Mouse (Mus musculus) CH12.LX (cell line): ENCODE results near the gene Pkp3. TPM values are rescaled to one million over a fixed set of nuclear protein-coding genes. Genes with fewer than 3 reads are reported as not detected.

Experiments
- DNase-seq: peaks from one replicate; pipeline ENCODE4 v3.0.0-alpha.2; 2013; ENCODE audit errors: extremely low read depth
- H3K27ac ChIP-seq: 2 replicates; pipeline ENCODE4 v1.5.1; 2012; ENCODE audit warnings: low read depth, mild to moderate bottlenecking, control low read depth, moderate library complexity; ENCODE audit not compliant: insufficient read depth
- H3K27me3 ChIP-seq: replicated peaks from 2 replicates; pipeline ENCODE3; 2012; ENCODE audit warnings: inconsistent platforms
- H3K36me3 ChIP-seq, 2 experiments: replicated peaks in 1 of 2; 2 replicates each; pipeline versions ENCODE3 to v1.6.1; 2012; ENCODE audit warnings: inconsistent platforms in 1 of 2, low read length in 1 of 2, mild to moderate bottlenecking in 1 of 2, mixed read lengths in 1 of 2, moderate library complexity in 1 of 2; ENCODE audit not compliant: control insufficient read depth in 1 of 2, insufficient read depth in 1 of 2
- H3K4me1 ChIP-seq, 2 experiments: 2 replicates each; pipeline ENCODE4 v1.6.1; 2012; ENCODE audit warnings: inconsistent platforms in 1 of 2, moderate library complexity in 1 of 2; ENCODE audit not compliant: insufficient read depth in 2 of 2, control insufficient read depth in 1 of 2
- H3K4me2 ChIP-seq: 2 replicates; pipeline ENCODE4 v1.6.1; 2012; ENCODE audit warnings: low read depth, mild to moderate bottlenecking, control low read depth; ENCODE audit not compliant: poor library complexity, insufficient read depth, severe bottlenecking
- H3K4me3 ChIP-seq, 3 experiments: fragments of 150-350 bp in 1 of 3; sonication (generic) in 1 of 3; replicated peaks in 1 of 3; 2 replicates each; pipeline versions ENCODE3 to v1.5.1; 2011 to 2012; ENCODE audit warnings: low read depth in 2 of 3, low read length in 2 of 3, mild to moderate bottlenecking in 2 of 3, moderate library complexity in 2 of 3, control low read depth in 1 of 3, improper control_type of control experiment in 1 of 3, inconsistent platforms in 1 of 3, mixed read lengths in 1 of 3; ENCODE audit not compliant: poor library complexity in 1 of 3
- H3K79me2 ChIP-seq: replicated peaks from 2 replicates; pipeline ENCODE4 v1.6.1; 2012; ENCODE audit warnings: mild to moderate bottlenecking, moderate library complexity; ENCODE audit not compliant: control insufficient read depth, poor library complexity, insufficient read depth, severe bottlenecking; ENCODE audit errors: extremely low read depth
- H3K9ac ChIP-seq: 2 replicates; pipeline ENCODE4 v1.6.1; 2012; ENCODE audit warnings: low read depth, mild to moderate bottlenecking, control low read depth, moderate library complexity; ENCODE audit not compliant: insufficient read depth
- H3K9me3 ChIP-seq: replicated peaks from 2 replicates; pipeline ENCODE3; 2012; ENCODE audit warnings: low read length, inconsistent platforms, mixed read lengths
- BHLHE40 ChIP-seq: IDR thresholded peaks from 2 replicates; pipeline ENCODE4 v1.6.1; 2011; ENCODE audit warnings: mild to moderate bottlenecking, low read depth, low read length, improper control_type of control experiment
- CHD1 ChIP-seq: IDR thresholded peaks from 2 replicates; pipeline ENCODE4 v1.6.1; 2012; ENCODE audit warnings: low read depth, low read length, improper control_type of control experiment, inconsistent platforms
- CHD2 ChIP-seq: IDR thresholded peaks from 2 replicates; pipeline ENCODE4 v1.6.1; 2011; ENCODE audit warnings: low read length, improper control_type of control experiment
- CTCF ChIP-seq, 2 experiments: IDR thresholded peaks in 1 of 2; conservative IDR thresholded peaks in 1 of 2; 2 replicates each; pipeline ENCODE4 v1.5.1; 2011 to 2012; ENCODE audit warnings: low read depth in 2 of 2, low read length in 2 of 2, improper control_type of control experiment in 1 of 2, inconsistent platforms in 1 of 2, mild to moderate bottlenecking in 1 of 2, moderate library complexity in 1 of 2
- E2F4 ChIP-seq: IDR thresholded peaks from 2 replicates; pipeline ENCODE4 v1.6.1; 2011; ENCODE audit warnings: low read depth, low read length, improper control_type of control experiment; ENCODE audit not compliant: insufficient replicate concordance
- ELF1 ChIP-seq: IDR thresholded peaks from 2 replicates; pipeline ENCODE4 v1.6.1; 2014; ENCODE audit warnings: low read depth, mild to moderate bottlenecking, inconsistent platforms, low read length, improper control_type of control experiment
- EP300 ChIP-seq: IDR thresholded peaks from 2 replicates; pipeline ENCODE4 v1.6.1; 2011; ENCODE audit warnings: low read length, improper control_type of control experiment
- ETS1 ChIP-seq: conservative IDR thresholded peaks from 2 replicates; pipeline ENCODE4 v1.6.1; 2012; ENCODE audit warnings: low read depth, mild to moderate bottlenecking, inconsistent platforms, low read length, improper control_type of control experiment, moderate library complexity
- GABPA ChIP-seq: IDR thresholded peaks from 2 replicates; pipeline ENCODE4 v1.6.1; 2012; ENCODE audit warnings: low read depth, low read length, improper control_type of control experiment, inconsistent platforms; ENCODE audit not compliant: insufficient replicate concordance
- HCFC1 ChIP-seq: IDR thresholded peaks from 2 replicates; pipeline ENCODE4 v1.6.1; 2012; ENCODE audit warnings: low read depth, mild to moderate bottlenecking, inconsistent platforms, low read length, improper control_type of control experiment
- IRF4 ChIP-seq: IDR thresholded peaks from 2 replicates; pipeline ENCODE4 v1.6.1; 2014; ENCODE audit warnings: low read depth, mild to moderate bottlenecking, inconsistent platforms, low read length, improper control_type of control experiment
- JUN ChIP-seq: IDR thresholded peaks from 2 replicates; pipeline ENCODE4 v1.6.1; 2011; ENCODE audit warnings: low read depth, mild to moderate bottlenecking, low read length, improper control_type of control experiment, moderate library complexity; ENCODE audit not compliant: insufficient read depth
- JUND ChIP-seq: conservative IDR thresholded peaks from 2 replicates; pipeline ENCODE4 v1.6.1; 2011; ENCODE audit warnings: low read depth, low read length, improper control_type of control experiment
- KAT2A ChIP-seq: IDR thresholded peaks from 2 replicates; pipeline ENCODE4 v1.6.1; 2012; ENCODE audit warnings: low read length, improper control_type of control experiment, inconsistent platforms; ENCODE audit not compliant: insufficient replicate concordance
- MAFK ChIP-seq: IDR thresholded peaks from 2 replicates; pipeline ENCODE4 v1.6.1; 2011; ENCODE audit warnings: low read length, improper control_type of control experiment; ENCODE audit not compliant: insufficient replicate concordance
- MAX ChIP-seq: IDR thresholded peaks from 2 replicates; pipeline ENCODE4 v1.6.1; 2011; ENCODE audit warnings: low read length, improper control_type of control experiment
- MAZ ChIP-seq: IDR thresholded peaks from 2 replicates; pipeline ENCODE4 v1.6.1; 2012; ENCODE audit warnings: low read depth, mild to moderate bottlenecking, inconsistent platforms, low read length, improper control_type of control experiment, moderate library complexity
- MEF2A ChIP-seq: IDR thresholded peaks from 2 replicates; pipeline ENCODE4 v1.6.1; 2014; ENCODE audit warnings: low read depth, mild to moderate bottlenecking, inconsistent platforms, low read length, improper control_type of control experiment, borderline replicate concordance
- MXI1 ChIP-seq: IDR thresholded peaks from 2 replicates; pipeline ENCODE4 v1.6.1; 2011; ENCODE audit warnings: mild to moderate bottlenecking, low read depth, low read length, improper control_type of control experiment
- MYC ChIP-seq: IDR thresholded peaks from 2 replicates; pipeline ENCODE4 v1.6.1; 2011; ENCODE audit warnings: low read depth, mild to moderate bottlenecking, improper control_type of control experiment, low read length
- NELFE ChIP-seq: IDR thresholded peaks from 2 replicates; pipeline ENCODE4 v1.6.1; 2011; ENCODE audit warnings: low read depth, low read length, improper control_type of control experiment
- NRF1 ChIP-seq: IDR thresholded peaks from 2 replicates; pipeline ENCODE4 v1.6.1; 2014; ENCODE audit warnings: low read depth, mild to moderate bottlenecking, inconsistent platforms, low read length, improper control_type of control experiment, moderate library complexity
- PAX5 ChIP-seq: IDR thresholded peaks from 2 replicates; pipeline ENCODE4 v1.6.1; 2012; ENCODE audit warnings: low read length, inconsistent platforms, mixed read lengths
- POLR2A ChIP-seq: IDR thresholded peaks from 2 replicates; pipeline ENCODE4 v1.6.1; 2011; ENCODE audit warnings: low read depth, mild to moderate bottlenecking, improper control_type of control experiment, low read length
- POLR2AphosphoS2 ChIP-seq: IDR thresholded peaks from 2 replicates; pipeline ENCODE4 v1.6.1; 2011; ENCODE audit warnings: low read depth, low read length, improper control_type of control experiment
- RAD21 ChIP-seq: IDR thresholded peaks from 2 replicates; pipeline ENCODE4 v1.6.1; 2011; ENCODE audit warnings: low read depth, mild to moderate bottlenecking, low read length, improper control_type of control experiment, moderate library complexity
- RCOR1 ChIP-seq: conservative IDR thresholded peaks from 2 replicates; pipeline ENCODE4 v1.6.1; 2012; ENCODE audit warnings: low read depth, mild to moderate bottlenecking, inconsistent platforms, low read length, improper control_type of control experiment
- SIN3A ChIP-seq: IDR thresholded peaks from 2 replicates; pipeline ENCODE4 v1.6.1; 2012; ENCODE audit warnings: low read length, improper control_type of control experiment, inconsistent platforms
- SMC3 ChIP-seq: IDR thresholded peaks from 2 replicates; pipeline ENCODE4 v1.6.1; 2011; ENCODE audit warnings: low read depth, low read length, improper control_type of control experiment
- TBP ChIP-seq: conservative IDR thresholded peaks from 2 replicates; pipeline ENCODE4 v1.6.1; 2011; ENCODE audit warnings: low read depth, low read length, improper control_type of control experiment
- TCF12 ChIP-seq: IDR thresholded peaks from 2 replicates; pipeline ENCODE4 v1.6.1; 2014; ENCODE audit warnings: low read depth, mild to moderate bottlenecking, inconsistent platforms, low read length, improper control_type of control experiment
- UBTF ChIP-seq: IDR thresholded peaks from 2 replicates; pipeline ENCODE4 v1.6.1; 2012; ENCODE audit warnings: low read depth, mild to moderate bottlenecking, inconsistent platforms, low read length, improper control_type of control experiment, moderate library complexity
- USF1 ChIP-seq: IDR thresholded peaks from 2 replicates; pipeline ENCODE4 v1.6.1; 2014; ENCODE audit warnings: low read depth, mild to moderate bottlenecking, inconsistent platforms, low read length, improper control_type of control experiment
- USF2 ChIP-seq: conservative IDR thresholded peaks from 2 replicates; pipeline ENCODE4 v1.6.1; 2011; ENCODE audit warnings: low read depth, low read length, improper control_type of control experiment
- ZC3H11A ChIP-seq: IDR thresholded peaks from 2 replicates; pipeline ENCODE4 v1.6.1; 2012; ENCODE audit warnings: low read depth, mild to moderate bottlenecking, inconsistent platforms, low read length, improper control_type of control experiment
- ZKSCAN1 ChIP-seq: IDR thresholded peaks from 2 replicates; pipeline ENCODE4 v1.6.1; 2012; ENCODE audit warnings: low read depth, inconsistent platforms, low read length, improper control_type of control experiment, borderline replicate concordance
- ZMIZ1 ChIP-seq: IDR thresholded peaks from 2 replicates; pipeline ENCODE4 v1.6.1; 2012; ENCODE audit warnings: low read depth, mild to moderate bottlenecking, inconsistent platforms, low read length, improper control_type of control experiment
- ZNF384 ChIP-seq: IDR thresholded peaks from 2 replicates; pipeline ENCODE4 v1.6.1; 2012; ENCODE audit warnings: low read depth, low read length, improper control_type of control experiment, inconsistent platforms
- dilution Hi-C: fragments of 300-500 bp; cut with MboI; formaldehyde crosslinking; loops from 2 replicates; pipeline ENCODE4 v1.14.3; 2020; ENCODE audit warnings: low sequenced_read_pairs; ENCODE audit not compliant: extremely low pct_unique_long_range_greater_than_20kb, extremely low pct_ligation_motif_present
- in situ Hi-C: fragments of 300-500 bp; cut with MboI; formaldehyde crosslinking; loops from 3 replicates; pipeline ENCODE4 v1.14.3; 2019; ENCODE audit warnings: low sequenced_read_pairs, low pct_ligation_motif_present, low pct_unique_long_range_greater_than_20kb, mixed read lengths
- polyA plus RNA-seq: library from polyadenylated mRNA; unstranded; fragments of >175 nt; gene quantifications from 2 replicates; pipeline ENCODE4 v1.2.1, GENCODE M21; 2012; ENCODE audit warnings: low read depth; ENCODE audit not compliant: insufficient read length
- total RNA-seq, 2 experiments: library from RNA; depleted of rRNA; stranded (reverse); fragments of 300-350 nt in 1 of 2; fragments of >200 nt in 1 of 2; gene quantifications; 2 replicates each; pipeline ENCODE4 v1.2.3; 2012 to 2014

The Pkp3 gene
- total and polyA plus RNA-seq, 3 experiments = 25.3 to 63.1 (median 37.8) TPM

DNA sequence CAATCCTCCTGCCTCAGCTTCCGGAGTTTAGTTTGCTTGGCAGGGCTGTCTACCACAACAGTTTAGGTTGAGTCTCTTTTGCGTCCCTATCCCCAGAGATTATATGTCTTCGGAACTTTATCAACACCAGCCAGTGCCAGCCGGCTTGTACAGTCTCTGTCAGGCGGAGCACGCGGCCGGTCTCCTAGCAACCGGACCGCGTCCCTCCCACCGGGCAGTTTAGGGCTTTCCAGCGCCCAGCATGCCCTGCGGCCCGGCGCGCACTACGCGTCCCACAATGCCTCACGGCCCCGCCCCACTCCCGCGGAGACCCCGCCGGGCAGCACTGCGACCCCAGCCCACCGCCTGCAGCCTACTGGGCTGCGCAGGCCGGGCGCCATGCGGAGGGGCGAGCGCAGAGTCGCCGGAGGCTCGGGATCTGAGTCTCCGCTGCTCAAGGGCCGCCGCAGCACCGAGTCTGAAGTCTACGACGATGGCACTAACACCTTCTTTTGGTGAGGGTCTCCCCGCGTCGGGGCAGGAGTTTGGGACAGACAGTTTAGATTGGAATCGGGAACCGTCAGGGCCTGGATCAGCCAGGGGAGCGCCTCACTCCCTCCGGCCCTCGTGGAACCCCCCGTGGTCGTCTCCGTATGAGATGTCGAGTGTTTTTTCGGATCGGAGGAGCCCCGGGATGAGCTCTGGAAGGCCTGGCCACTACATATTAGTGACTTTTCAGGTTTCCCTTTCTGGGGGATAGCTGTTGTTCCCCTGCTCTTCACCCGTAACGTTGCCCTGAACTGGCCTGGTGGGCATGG, 53.2 kb downstream of the Pkp3 start:
- Histone ChIP-seq H3K4me2 (peak overlapping the region; percentile 82), H3K27me3 (peaks cover 2% of the 10 kb centered on the region), H3K9me3 (no peaks in the 10 kb centered on the region), H3K4me1 (peaks cover 3 to 29% of the 10 kb centered on the region in 2 experiments; a peak in 2 of 4 replicates), H3K36me3 (peaks cover 13 to 22% of the 10 kb centered on the region in 2 experiments), H3K4me3 (peak overlapping the region; percentile 72 to 95 (median 92)), H3K9ac (peak overlapping the region; percentile 94), H3K79me2 (0 out of 2 replicates have a peak, but pooled peaks cover 3% of the 10 kb centered on the region), H3K27ac (no peak overlapping the region)
- in situ Hi-C loops = loop anchor here (5.0 kb wide), 2 partner anchors 34 to 36 kb away; no protein-coding TSS in a partner anchor
- dilution Hi-C loops = no loop called here
- DNase-seq = peak; percentile 85
- no peak for TF ChIP-seq ETS1
- no peak for TF ChIP-seq TBP
- peak; percentile 73 for TF ChIP-seq POLR2A
- TF ChIP-seq ZMIZ1 = no peak
- no peak for TF ChIP-seq JUN
- TF ChIP-seq UBTF = no peak
- peak; percentile 100 for TF ChIP-seq MXI1
- no peak for TF ChIP-seq RAD21
- no peak for TF ChIP-seq CHD1
- no peak for TF ChIP-seq ZKSCAN1
- peak; percentile 84 for TF ChIP-seq HCFC1
- TF ChIP-seq MAFK = no peak
- TF ChIP-seq SMC3 = no peak
- TF ChIP-seq IRF4 = 0 out of 2 replicates have a peak, but pooled peaks have one; percentile 26
- TF ChIP-seq PAX5 = no peak
- TF ChIP-seq KAT2A = no peak; the same call in 1 of the 2 replicates
- TF ChIP-seq ELF1 = no peak
- TF ChIP-seq MAZ = peak; percentile 78; the same call in 1 of the 2 replicates
- no peak for TF ChIP-seq EP300
- 0 out of 2 replicates have a peak, but pooled peaks have one; percentile 26 for TF ChIP-seq MEF2A
- TF ChIP-seq CTCF (conservative IDR thresholded peaks at IDR 0.05 in 1 of 2, IDR thresholded peaks at IDR 0.05 in 1 of 2; ENCODE audit: low read depth in 2 of 2, low read length in 2 of 2) = no peak
- TF ChIP-seq RCOR1 = no peak
- no peak for TF ChIP-seq USF2
- no peak for TF ChIP-seq POLR2AphosphoS2
- TF ChIP-seq E2F4 = no peak
- no peak for TF ChIP-seq JUND
- peak; percentile 58; the same call in 1 of the 2 replicates for TF ChIP-seq NELFE
- TF ChIP-seq BHLHE40 = peak; percentile 31; the same call in 1 of the 2 replicates
- TF ChIP-seq ZNF384 = no peak
- no peak for TF ChIP-seq USF1
- peak; percentile 90 for TF ChIP-seq MAX
- TF ChIP-seq NRF1 = peak; percentile 52
- no peak for TF ChIP-seq TCF12
- TF ChIP-seq GABPA = no peak
- peak; percentile 99 for TF ChIP-seq SIN3A
- TF ChIP-seq MYC = peak; percentile 81; the same call in 1 of the 2 replicates
- no peak for TF ChIP-seq CHD2
- TF ChIP-seq ZC3H11A = no peak
- TF ChIP-seq, all 38 proteins: peak for 12
